Mouse (Mus musculus): Measurements from ENCODE around the gene Mettl13.

DNA sequence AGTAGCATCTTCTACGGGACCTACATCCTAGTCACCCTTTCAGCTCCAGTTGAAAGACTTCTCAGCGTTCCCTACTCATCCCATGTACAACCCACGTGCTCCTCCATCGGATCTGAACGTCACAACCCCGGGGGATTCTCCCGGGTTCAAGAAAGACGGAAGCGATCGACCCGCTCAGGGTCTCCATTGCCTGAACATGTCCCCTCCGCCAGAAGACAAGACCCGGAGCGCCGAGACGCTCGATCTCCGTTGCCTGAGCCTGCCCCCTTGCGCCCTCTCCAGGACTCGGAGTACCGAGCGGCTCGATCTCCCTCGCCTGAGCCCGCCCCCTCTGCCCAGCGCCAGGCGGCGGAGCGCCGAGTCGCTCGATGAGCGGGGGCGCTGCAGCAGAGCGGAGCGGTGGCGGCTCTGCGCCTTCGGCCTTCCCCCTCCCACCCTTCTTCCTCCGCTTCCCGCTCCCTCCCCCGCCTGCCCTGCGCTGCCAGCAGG, 22.0 kb upstream of the Mettl13 start, which contains the start of gene Vamp4:
- TF ChIP-seq POLR2A (IDR thresholded peaks at IDR 0.05; ENCODE audit: borderline replicate concordance, extremely low read depth, insufficient read depth, insufficient read length, poor library complexity, severe bottlenecking) (peak; percentile 73), CTCF (IDR thresholded peaks at IDR 0.05; ENCODE audit: borderline replicate concordance, extremely low read depth, insufficient read depth, insufficient read length) (peak; percentile 0; the same call in 1 of the 2 replicates)
